Mouse (Mus musculus) lung, postnatal 0 days (tissue): ENCODE results near the gene Dennd1a. TPM values are rescaled to one million over a fixed set of nuclear protein-coding genes. Genes with fewer than 3 reads are reported as not detected.

Experiments used
- ATAC-seq: fragments of 200-750 bp; cut with Nextera tagmentation; 2 replicates; pipeline ENCODE4 v1.8.0; 2017; ENCODE audit warnings: moderate library complexity
- DNase-seq: peaks from one replicate; pipeline ENCODE4 v3.0.0-alpha.2; 2016; ENCODE audit warnings: low spot score
- H3K27ac ChIP-seq: fragments of 300-500 bp; sonication (generic); 2 replicates; pipeline ENCODE4 v1.5.1; 2014; ENCODE audit warnings: antibody characterized with exemption, mild to moderate bottlenecking, low read length, mixed read lengths
- H3K27me3 ChIP-seq: fragments of 300-500 bp; sonication (generic); replicated peaks from 2 replicates; pipeline ENCODE4 v1.6.1; 2014; ENCODE audit warnings: low read length, mixed read lengths; ENCODE audit not compliant: insufficient read depth
- H3K36me3 ChIP-seq: fragments of 300-500 bp; sonication (generic); 2 replicates; pipeline ENCODE4 v1.6.1; 2014; ENCODE audit warnings: low read length, mixed read lengths; ENCODE audit not compliant: insufficient read depth
- H3K4me1 ChIP-seq: fragments of 300-500 bp; sonication (generic); 2 replicates; pipeline ENCODE4 v1.6.1; 2014; ENCODE audit warnings: antibody characterized with exemption, low read depth, low read length, mixed read lengths; ENCODE audit not compliant: insufficient read depth
- H3K4me2 ChIP-seq: fragments of 300-500 bp; sonication (generic); replicated peaks from 2 replicates; pipeline ENCODE4 v1.6.1; 2014; ENCODE audit warnings: low read depth, mild to moderate bottlenecking, low read length, moderate library complexity, mixed read lengths
- H3K4me3 ChIP-seq: fragments of 300-500 bp; sonication (generic); 2 replicates; pipeline ENCODE4 v1.5.1; 2014; ENCODE audit warnings: low read depth, low read length
- H3K9ac ChIP-seq: fragments of 300-500 bp; sonication (generic); replicated peaks from 2 replicates; pipeline ENCODE4 v1.6.1; 2014; ENCODE audit warnings: low read depth, mild to moderate bottlenecking
- H3K9me3 ChIP-seq: fragments of 300-500 bp; sonication (generic); 2 replicates; pipeline ENCODE4 v1.6.1; 2016; ENCODE audit warnings: low read length, mixed read lengths
- CTCF ChIP-seq: IDR thresholded peaks from 2 replicates; pipeline ENCODE4 v1.5.1; 2016; ENCODE audit warnings: antibody characterized with exemption, mild to moderate bottlenecking
- EP300 ChIP-seq: IDR thresholded peaks from 2 replicates; pipeline ENCODE4 v1.6.1; 2016; ENCODE audit warnings: antibody characterized with exemption, mild to moderate bottlenecking, control low read depth
- WGBS: fragments of 180-500 bp; shearing (Covaris S2); extraction: QIAGEN DNeasy Blood & Tissue Kit; methylation state at CpG from one replicate; pipeline ENCODE4 v1.1.7; 2014; 5-methylcytosine and 5-hydroxymethylcytosine counted together
- polyA plus RNA-seq: library from polyadenylated mRNA; unstranded; fragments of >200 nt; fragmentation: Nextera tagmentation; extraction: Ambion mirVana; gene quantifications from 2 replicates; pipeline ENCODE4 v1.2.1, GENCODE M21; 2015

The Dennd1a gene
- polyA plus RNA-seq, 1 experiment from 2014 or later, result 4.4 TPM

DNA sequence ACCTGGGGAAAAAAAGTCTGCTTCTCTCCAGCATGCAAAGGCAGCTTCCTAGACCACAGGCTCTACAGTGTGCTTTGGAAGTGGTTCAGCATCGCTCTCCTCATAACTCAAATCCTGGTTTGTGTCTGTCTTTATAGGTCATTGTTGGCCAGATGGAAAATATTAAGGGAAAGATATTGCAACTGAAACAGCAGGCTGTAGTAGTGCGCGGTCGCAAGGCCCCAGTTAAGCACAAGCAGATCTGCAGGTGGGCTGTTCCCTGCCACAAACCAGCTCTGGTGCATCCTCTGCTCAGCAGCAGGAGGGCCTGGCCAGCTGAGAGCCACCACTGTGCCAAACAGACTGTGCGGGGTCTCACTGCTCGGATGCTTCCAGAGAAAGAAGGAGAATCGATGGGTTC, 186.9 kb downstream of the Dennd1a start:
- Histone ChIP-seq H3K4me3 (no peak overlapping the region), H3K36me3 (no peaks in the 10 kb centered on the region), H3K4me1 (no peaks in the 10 kb centered on the region; the same call in 1 of the 2 replicates), H3K9ac (no peak overlapping the region), H3K4me2 (no peak overlapping the region), H3K27ac (no peak overlapping the region), H3K9me3 (no peaks in the 10 kb centered on the region), H3K27me3 (no peaks in the 10 kb centered on the region)
- TF ChIP-seq EP300 (no peak), CTCF (no peak)
- ATAC-seq (no peak), DNase-seq (no peak)
- 67% methylated on average over 7 of the region's 7 CpGs for WGBS

DNA sequence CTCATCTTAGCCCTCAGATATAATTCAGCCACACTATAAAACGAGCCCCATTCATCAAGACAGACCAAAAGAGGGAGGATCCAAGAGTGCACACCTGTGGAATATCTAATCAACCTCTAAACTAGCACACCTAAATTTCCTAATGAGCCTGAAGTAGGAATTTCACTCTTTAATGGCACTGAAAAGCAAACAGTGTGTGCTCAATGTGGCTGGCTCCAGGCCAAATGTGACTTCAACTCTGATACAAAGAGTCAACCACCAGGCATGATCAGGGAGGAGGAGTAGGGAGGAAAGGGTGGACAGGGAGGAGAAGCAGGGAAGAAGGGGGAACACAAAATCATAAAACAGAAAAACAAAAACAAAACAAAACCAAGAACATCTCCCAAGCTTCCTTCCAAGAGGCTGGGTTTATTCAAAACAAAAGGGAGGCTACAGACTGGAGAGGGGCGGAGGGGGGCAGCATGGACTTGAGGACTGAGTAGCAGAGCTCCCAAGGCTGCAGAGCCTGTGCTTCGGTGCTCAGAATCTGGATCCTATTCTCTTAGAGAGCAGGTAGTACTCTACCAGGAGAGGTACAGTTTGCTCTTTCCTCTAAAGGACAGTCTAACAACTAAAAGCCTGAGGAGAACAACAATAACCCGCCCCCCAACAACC, 187.9 kb downstream of the Dennd1a start:
- Histone ChIP-seq H3K36me3 (no peaks in the 10 kb centered on the region), H3K9ac (no peak overlapping the region), H3K4me3 (no peak overlapping the region), H3K4me1 (no peaks in the 10 kb centered on the region; the same call in 1 of the 2 replicates), H3K9me3 (no peaks in the 10 kb centered on the region), H3K4me2 (no peak overlapping the region), H3K27me3 (no peaks in the 10 kb centered on the region), H3K27ac (no peak overlapping the region)
- 67% methylated on average over 4 of the region's 4 CpGs for WGBS
- TF ChIP-seq EP300 (no peak), CTCF (no peak)
- DNase-seq, result peak; percentile 54
- ATAC-seq, result 0 out of 2 replicates have a peak, but pooled peaks have one; percentile 16

DNA sequence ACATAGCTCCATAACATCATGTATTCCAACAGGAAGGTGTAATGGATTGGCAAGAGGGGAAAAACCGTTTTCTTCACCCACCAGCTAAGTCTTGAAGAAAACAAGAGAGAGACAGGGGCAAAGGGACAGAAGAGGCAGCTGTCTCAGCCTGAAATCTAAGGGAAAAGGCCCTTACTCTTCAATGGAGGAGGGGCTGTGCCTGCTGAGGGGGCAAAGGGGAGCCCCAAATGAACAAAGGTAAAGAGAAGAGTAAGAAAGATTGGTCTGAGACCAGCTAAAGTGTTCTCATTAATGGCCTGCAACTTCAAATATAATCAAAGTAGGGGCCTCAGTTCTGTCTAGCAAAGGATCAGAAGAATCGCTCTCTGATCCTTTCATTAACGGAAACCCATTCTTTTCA, 189.7 kb downstream of the Dennd1a start:
- H3K36me3 ChIP-seq, result no peaks in the 10 kb centered on the region
- H3K4me3 ChIP-seq, result no peak overlapping the region
- no peaks in the 10 kb centered on the region for H3K9me3 ChIP-seq
- 83% methylated on average over 3 of the region's 3 CpGs for WGBS
- H3K27ac ChIP-seq, result no peak overlapping the region
- ATAC-seq, result no peak
- H3K4me1 ChIP-seq, result no peaks in the 10 kb centered on the region; the same call in 1 of the 2 replicates
- no peak for DNase-seq
- H3K9ac ChIP-seq, result no peak overlapping the region
- TF ChIP-seq EP300, result no peak
- TF ChIP-seq CTCF, result no peak
- no peak overlapping the region for H3K4me2 ChIP-seq
- H3K27me3 ChIP-seq, result no peaks in the 10 kb centered on the region

DNA sequence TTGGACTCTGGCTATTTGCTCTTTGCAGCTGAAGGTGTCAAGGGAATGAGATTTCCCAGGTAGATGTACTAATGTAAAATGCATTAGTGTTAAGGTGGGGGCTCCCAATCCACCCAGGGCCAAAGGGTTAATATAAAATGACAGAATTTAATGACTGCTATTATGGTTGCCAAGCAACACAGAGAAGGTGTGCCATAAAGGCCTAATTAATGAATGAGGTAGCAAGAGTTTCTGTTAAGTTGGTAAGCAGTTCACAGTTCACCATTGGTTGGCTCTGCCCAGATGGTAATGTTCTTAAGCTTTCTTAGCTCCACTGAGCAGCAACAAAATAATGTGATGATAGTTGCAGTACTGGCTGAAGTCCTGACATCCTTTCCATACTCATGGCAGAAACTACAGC, 190.9 kb downstream of the Dennd1a start:
- ATAC-seq (no peak), DNase-seq (no peak)
- Histone ChIP-seq H3K4me3 (no peak overlapping the region), H3K27ac (no peak overlapping the region), H3K27me3 (no peaks in the 10 kb centered on the region), H3K9ac (no peak overlapping the region), H3K4me2 (no peak overlapping the region), H3K4me1 (no peaks in the 10 kb centered on the region; the same call in 1 of the 2 replicates), H3K36me3 (no peaks in the 10 kb centered on the region), H3K9me3 (no peaks in the 10 kb centered on the region)
- no peak for TF ChIP-seq EP300
- no peak for TF ChIP-seq CTCF

DNA sequence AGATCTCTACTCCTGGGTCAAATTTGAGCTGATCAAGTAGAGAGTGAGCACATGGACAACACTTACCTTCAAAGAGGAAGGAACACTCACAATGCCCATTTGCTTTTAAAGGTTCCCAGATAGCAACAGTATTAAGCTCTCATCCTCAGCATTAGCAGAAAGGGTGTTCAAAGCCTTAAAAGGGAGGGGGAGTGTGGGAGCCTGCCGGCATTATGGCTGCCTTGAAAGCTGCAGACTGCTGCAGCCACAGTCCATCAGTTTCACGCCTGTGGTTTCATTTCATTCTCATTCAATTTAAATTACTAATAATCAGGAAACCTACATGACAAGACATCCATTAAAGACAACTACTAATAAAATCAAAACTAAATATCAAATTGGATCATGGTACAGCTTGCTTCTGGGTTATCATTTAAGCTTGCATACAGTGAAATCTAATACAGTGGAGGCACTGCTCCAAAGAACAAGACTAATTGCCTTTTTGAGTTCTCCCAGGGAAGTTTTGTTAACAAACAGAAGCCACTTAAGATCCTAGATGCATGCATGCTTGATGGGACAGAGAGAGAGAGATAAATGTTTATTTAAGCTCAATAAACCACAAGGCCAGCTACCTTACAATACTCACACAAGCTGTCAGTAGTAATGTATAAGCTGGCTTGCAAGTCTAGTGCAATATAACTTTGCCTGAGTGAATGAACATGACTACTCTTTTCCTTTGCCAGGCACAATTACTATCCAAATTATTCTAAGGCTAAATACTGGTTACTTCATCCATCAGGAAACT, 192.6 kb downstream of the Dennd1a start:
- WGBS, result 59% methylated on average over 2 of the region's 2 CpGs
- H3K4me1 ChIP-seq, result no peaks in the 10 kb centered on the region; the same call in 1 of the 2 replicates
- no peak overlapping the region for H3K4me2 ChIP-seq
- no peaks in the 10 kb centered on the region for H3K9me3 ChIP-seq
- H3K4me3 ChIP-seq, result no peak overlapping the region
- no peaks in the 10 kb centered on the region for H3K36me3 ChIP-seq
- ATAC-seq (no peak), DNase-seq (no peak)
- H3K27me3 ChIP-seq, result no peaks in the 10 kb centered on the region
- H3K27ac ChIP-seq, result no peak overlapping the region
- H3K9ac ChIP-seq, result no peak overlapping the region
- no peak for TF ChIP-seq EP300
- no peak for TF ChIP-seq CTCF

DNA sequence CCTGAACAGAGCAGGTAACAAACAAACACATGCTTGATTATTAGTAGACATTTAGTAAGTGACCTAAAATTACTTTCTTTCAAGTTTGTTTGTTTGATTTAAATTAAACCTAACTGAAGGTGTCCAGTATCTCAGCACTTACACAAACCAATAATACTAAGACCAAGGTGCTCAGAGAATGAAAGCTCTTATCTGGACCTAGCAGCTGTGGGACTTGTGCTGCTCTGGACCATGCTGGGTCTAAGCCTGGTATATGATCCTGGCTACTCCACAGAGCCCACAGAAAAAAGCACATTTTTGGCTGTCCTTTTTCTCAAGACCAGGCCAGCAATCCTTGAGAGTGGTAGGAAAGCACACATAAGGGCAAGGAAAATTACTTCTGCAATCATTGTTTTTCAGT, 193.2 kb downstream of the Dennd1a start:
- no peak for TF ChIP-seq EP300
- no peak for TF ChIP-seq CTCF
- H3K27me3 ChIP-seq, result no peaks in the 10 kb centered on the region
- H3K9me3 ChIP-seq, result no peaks in the 10 kb centered on the region
- DNase-seq (no peak), ATAC-seq (no peak)
- H3K4me3 ChIP-seq, result no peak overlapping the region
- H3K4me1 ChIP-seq, result no peaks in the 10 kb centered on the region; the same call in 1 of the 2 replicates
- H3K4me2 ChIP-seq, result no peak overlapping the region
- no peak overlapping the region for H3K27ac ChIP-seq
- H3K9ac ChIP-seq, result no peak overlapping the region
- no peaks in the 10 kb centered on the region for H3K36me3 ChIP-seq
